Comparison of ENCODE assay signal across 15 mouse cellular contexts in the genomic region with DNA sequence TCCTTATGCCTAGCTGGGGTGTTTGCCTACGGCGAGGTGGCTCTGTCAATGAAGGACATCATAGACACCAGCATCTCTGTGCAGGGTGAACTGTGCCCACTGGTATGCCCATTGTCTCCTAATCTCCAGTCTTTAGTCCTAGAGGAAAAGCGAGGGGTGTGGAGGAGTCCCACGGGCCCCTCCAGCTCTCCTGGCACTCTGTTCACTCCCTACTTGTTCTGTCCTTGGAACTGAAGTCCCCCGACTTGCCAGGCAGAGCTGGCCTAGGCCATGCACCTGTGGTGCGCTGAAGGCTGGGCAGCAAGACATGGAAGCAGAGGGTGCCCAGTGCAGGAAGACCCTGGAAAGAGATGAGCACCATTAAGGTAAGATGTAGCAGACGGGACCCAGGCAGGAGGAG.
A peak's percentile ranks its signal among the peaks of the same experiment; 100 is the strongest.
DNase-seq lines count a peak whose midpoint lies in the region; ATAC-seq and TF ChIP-seq lines count a peak whose summit lies in the region.
"Had no signal": no experiment of that assay in that cellular context is flagged by ENCODE, and none has a peak within 500 bp of the region (broad histone marks: within the 10 kb centered on the region; RNA-seq: fewer than 3 reads in every experiment).

No protein-coding gene starts in this region.

- H3K27me3 ChIP-seq in forebrain, embryonic 10.5 days (ENCODE audit: poor library complexity, severe bottlenecking) = peaks cover 18% of the 10 kb centered on the region
- no peaks in the 10 kb centered on the region for H3K27me3 ChIP-seq in forebrain, embryonic 11.5 days (ENCODE audit: control insufficient read depth, insufficient read depth, low read length)
- H3K27me3 ChIP-seq in kidney, postnatal 0 days (ENCODE audit: insufficient read depth, low read length) = no peaks in the 10 kb centered on the region
- H3K27me3 ChIP-seq in stomach, postnatal 0 days (ENCODE audit: control insufficient read depth, insufficient read depth, low read length) = no peaks in the 10 kb centered on the region
- H3K27me3 ChIP-seq: embryonic facial prominence, embryonic 13.5 days; liver, embryonic 13.5 days; midbrain, embryonic 12.5 days had no signal

- H3K27ac ChIP-seq in forebrain, embryonic 10.5 days = peak overlapping the region; percentile 31
- no peak overlapping the region for H3K27ac ChIP-seq in forebrain, embryonic 11.5 days (ENCODE audit: low read depth, low read length)
- peak overlapping the region; percentile 63 for H3K27ac ChIP-seq in kidney, postnatal 0 days
- H3K27ac ChIP-seq in stomach, postnatal 0 days (replicated peaks) = peak overlapping the region; percentile 76
- H3K27ac ChIP-seq: embryonic facial prominence, embryonic 13.5 days; hindbrain, embryonic 14.5 days; layer of hippocampus, adult 2 months; midbrain, embryonic 12.5 days had no signal

- H3K4me2 ChIP-seq in forebrain, embryonic 11.5 days (ENCODE audit: low read depth, low read length, severe bottlenecking) = no peak overlapping the region
- H3K4me2 ChIP-seq in kidney, postnatal 0 days (ENCODE audit: low read length) = no peak overlapping the region
- peak overlapping the region; percentile 31; the same call in 1 of the 2 replicates for H3K4me2 ChIP-seq in stomach, postnatal 0 days (replicated peaks; ENCODE audit: low read depth)
- H3K4me2 ChIP-seq: embryonic facial prominence, embryonic 13.5 days; heart, embryonic 12.5 days; hindbrain, embryonic 14.5 days; liver, embryonic 13.5 days; midbrain, embryonic 12.5 days had no signal

- no peak for TF ChIP-seq EP300 in stomach, postnatal 0 days (optimal IDR thresholded peaks at IDR 0.05)

- no peak overlapping the region for H3K4me3 ChIP-seq in forebrain, embryonic 10.5 days
- H3K4me3 ChIP-seq in forebrain, embryonic 11.5 days (ENCODE audit: low read depth, low read length) = no peak overlapping the region
- H3K4me3 ChIP-seq in kidney, postnatal 0 days (replicated peaks; ENCODE audit: low read depth, low read length) = no peak overlapping the region
- H3K4me3 ChIP-seq in stomach, postnatal 0 days (ENCODE audit: low read depth, low read length) = no peak overlapping the region
- H3K4me3 ChIP-seq: embryonic facial prominence, embryonic 13.5 days; heart, embryonic 12.5 days; layer of hippocampus, adult 2 months; liver, embryonic 13.5 days; midbrain, embryonic 12.5 days had no signal

- no peaks in the 10 kb centered on the region for H3K36me3 ChIP-seq in forebrain, embryonic 10.5 days (replicated peaks)
- no peaks in the 10 kb centered on the region for H3K36me3 ChIP-seq in forebrain, embryonic 11.5 days (ENCODE audit: control insufficient read depth, insufficient read depth, low read length)
- H3K36me3 ChIP-seq in kidney, postnatal 0 days (ENCODE audit: insufficient read depth, low read length) = no peaks in the 10 kb centered on the region
- H3K36me3 ChIP-seq in stomach, postnatal 0 days (ENCODE audit: control insufficient read depth, insufficient read depth, low read length) = no peaks in the 10 kb centered on the region
- H3K36me3 ChIP-seq: embryonic facial prominence, embryonic 13.5 days; heart, embryonic 12.5 days; liver, embryonic 13.5 days; midbrain, embryonic 12.5 days had no signal

- ATAC-seq in forebrain, embryonic 11.5 days (replicated peaks; ENCODE audit: low FRiP score) = no peak
- no peak for ATAC-seq in kidney, postnatal 0 days (replicated peaks; ENCODE audit: low FRiP score, low read depth)
- no peak for ATAC-seq in stomach, postnatal 0 days (ENCODE audit: low FRiP score, low TSS enrichment)
- ATAC-seq in activated CD4-positive, CD25-positive, alpha-beta regulatory T cell, adult 4 months = no peak
- ATAC-seq: forebrain, embryonic 16.5 days had no signal

- no peak for TF ChIP-seq CTCF in kidney, postnatal 0 days (IDR thresholded peaks at IDR 0.05; ENCODE audit: low read depth)
- no peak for TF ChIP-seq CTCF in stomach, postnatal 0 days (IDR thresholded peaks at IDR 0.05; ENCODE audit: low read depth)

- no peak for DNase-seq in forebrain, embryonic 10.5 days (ENCODE audit: extremely low spot score, low spot score)
- DNase-seq in forebrain, embryonic 11.5 days (ENCODE audit: low spot score) = no peak
- DNase-seq in kidney, postnatal 0 days (ENCODE audit: low spot score) = no peak
- DNase-seq in kidney, postnatal 4 days = no peak
- DNase-seq in thymus, postnatal 4 days = peak; percentile 17
- DNase-seq in thymus, postnatal 0 days (ENCODE audit: low spot score) = no peak
- no peak for DNase-seq in stomach, postnatal 0 days (ENCODE audit: low spot score)

- H3K4me1 ChIP-seq in forebrain, embryonic 10.5 days = peaks cover 3% of the 10 kb centered on the region; the same call in 1 of the 2 replicates
- H3K4me1 ChIP-seq in forebrain, embryonic 11.5 days (replicated peaks; ENCODE audit: control insufficient read depth, insufficient read depth, low read length) = no peaks in the 10 kb centered on the region
- no peaks in the 10 kb centered on the region; the same call in 1 of the 2 replicates for H3K4me1 ChIP-seq in kidney, postnatal 0 days (replicated peaks; ENCODE audit: insufficient read depth, low read length)
- H3K4me1 ChIP-seq in stomach, postnatal 0 days (replicated peaks; ENCODE audit: control insufficient read depth, insufficient read depth) = no peaks in the 10 kb centered on the region
- H3K4me1 ChIP-seq: heart, embryonic 12.5 days; midbrain, embryonic 12.5 days had no signal

- no peak overlapping the region for H3K9ac ChIP-seq in forebrain, embryonic 11.5 days (ENCODE audit: low read length)
- H3K9ac ChIP-seq in kidney, postnatal 0 days (ENCODE audit: low read depth, low read length) = no peak overlapping the region
- H3K9ac ChIP-seq in stomach, postnatal 0 days (ENCODE audit: low read length) = no peak overlapping the region
- H3K9ac ChIP-seq: embryonic facial prominence, embryonic 13.5 days; heart, embryonic 12.5 days; hindbrain, embryonic 14.5 days; liver, embryonic 13.5 days; midbrain, embryonic 12.5 days had no signal

- WGBS in forebrain, embryonic 10.5 days = 93% methylated on average over 7 of the region's 7 CpGs
- 96% methylated on average over 7 of the region's 7 CpGs for WGBS in forebrain, embryonic 11.5 days
- 90% methylated on average over 7 of the region's 7 CpGs for WGBS in kidney, postnatal 0 days
- 63% methylated on average over 7 of the region's 7 CpGs for WGBS in stomach, postnatal 0 days

- H3K9me3 ChIP-seq in forebrain, embryonic 10.5 days = no peaks in the 10 kb centered on the region
- no peaks in the 10 kb centered on the region for H3K9me3 ChIP-seq in forebrain, embryonic 11.5 days (ENCODE audit: control insufficient read depth, low read length)
- no peaks in the 10 kb centered on the region for H3K9me3 ChIP-seq in kidney, postnatal 0 days (replicated peaks; ENCODE audit: low read length)
- no peaks in the 10 kb centered on the region for H3K9me3 ChIP-seq in stomach, postnatal 0 days (ENCODE audit: control insufficient read depth, low read length)
- H3K9me3 ChIP-seq: embryonic facial prominence, embryonic 13.5 days; heart, embryonic 12.5 days; liver, embryonic 13.5 days; midbrain, embryonic 12.5 days had no signal
